Comparison of ENCODE assay signal across 8 mouse cellular contexts in genomic region chr10:16440932-16441640, GRCm38 (mm10).
DNase-seq lines count a peak whose midpoint lies in the region; ATAC-seq and TF ChIP-seq lines count a peak whose summit lies in the region.

No protein-coding gene starts in this region.

- H3K27me3 ChIP-seq in heart, embryonic 13.5 days (replicated peaks), result no peaks in the 10 kb centered on the region
- H3K27me3 ChIP-seq in stomach, embryonic 16.5 days (ENCODE audit: control insufficient read depth, insufficient read depth, low read length), result no peaks in the 10 kb centered on the region
- no peaks in the 10 kb centered on the region for H3K27me3 ChIP-seq in stomach, postnatal 0 days (ENCODE audit: control insufficient read depth, insufficient read depth, low read length)
- no peaks in the 10 kb centered on the region for H3K27me3 ChIP-seq in hindbrain, embryonic 13.5 days

- no peak overlapping the region for H3K9ac ChIP-seq in heart, embryonic 13.5 days
- H3K9ac ChIP-seq in stomach, embryonic 16.5 days (ENCODE audit: low read length), result no peak overlapping the region
- H3K9ac ChIP-seq in stomach, postnatal 0 days (ENCODE audit: low read length), result no peak overlapping the region
- no peak overlapping the region for H3K9ac ChIP-seq in hindbrain, embryonic 13.5 days

- intact Hi-C loops in gastrocnemius, adult 2 months (cut with DNase I), result no loop called here

- H3K4me3 ChIP-seq in heart, embryonic 13.5 days, result no peak overlapping the region
- no peak overlapping the region for H3K4me3 ChIP-seq in stomach, embryonic 16.5 days (replicated peaks; ENCODE audit: low read length)
- no peak overlapping the region for H3K4me3 ChIP-seq in stomach, postnatal 0 days (ENCODE audit: low read depth, low read length)
- no peak overlapping the region for H3K4me3 ChIP-seq in hindbrain, embryonic 13.5 days
- H3K4me3 ChIP-seq in gastrocnemius, adult 2 months, result no peak overlapping the region

- DNase-seq in heart, adult 18-20 months, result no peak
- DNase-seq in stomach, postnatal 0 days (ENCODE audit: low spot score), result no peak
- DNase-seq in urinary bladder, postnatal 36 days (ENCODE audit: low spot score in 2 of 2), result no peak
- DNase-seq in testis, postnatal 10 days (ENCODE audit: low spot score), result no peak
- no peak for DNase-seq in gastrocnemius, adult 2 months

- no peaks in the 10 kb centered on the region for H3K9me3 ChIP-seq in heart, embryonic 13.5 days
- H3K9me3 ChIP-seq in stomach, embryonic 16.5 days (replicated peaks; ENCODE audit: control insufficient read depth, low read length), result no peaks in the 10 kb centered on the region
- no peaks in the 10 kb centered on the region for H3K9me3 ChIP-seq in stomach, postnatal 0 days (ENCODE audit: control insufficient read depth, low read length)
- no peaks in the 10 kb centered on the region for H3K9me3 ChIP-seq in hindbrain, embryonic 13.5 days

- TF ChIP-seq EP300 in stomach, postnatal 0 days (optimal IDR thresholded peaks at IDR 0.05), result no peak

- 29% methylated on average over 3 of the region's 3 CpGs for WGBS in heart, embryonic 13.5 days
- WGBS in stomach, embryonic 16.5 days, result 21% methylated on average over 3 of the region's 3 CpGs
- 19% methylated on average over 3 of the region's 3 CpGs for WGBS in stomach, postnatal 0 days
- 17% methylated on average over 3 of the region's 3 CpGs for WGBS in hindbrain, embryonic 13.5 days

- peaks cover 9% of the 10 kb centered on the region for H3K4me1 ChIP-seq in heart, embryonic 13.5 days
- H3K4me1 ChIP-seq in stomach, embryonic 16.5 days (ENCODE audit: control insufficient read depth, insufficient read depth, low read length), result peaks cover 6% of the 10 kb centered on the region; the same call in 1 of the 2 replicates
- H3K4me1 ChIP-seq in stomach, postnatal 0 days (replicated peaks; ENCODE audit: control insufficient read depth, insufficient read depth), result no peaks in the 10 kb centered on the region
- peaks cover 9% of the 10 kb centered on the region for H3K4me1 ChIP-seq in hindbrain, embryonic 13.5 days (replicated peaks)

- no peak for ATAC-seq in heart, embryonic 13.5 days (ENCODE audit: extremely low read depth, insufficient number of reproducible peaks, low FRiP score, low TSS enrichment)
- ATAC-seq in stomach, embryonic 16.5 days (ENCODE audit: insufficient read depth, low FRiP score), result peak; percentile 47
- no peak for ATAC-seq in stomach, postnatal 0 days (ENCODE audit: low FRiP score, low TSS enrichment)
- peak; percentile 83 for ATAC-seq in hindbrain, embryonic 13.5 days (ENCODE audit: low FRiP score)

- H3K4me2 ChIP-seq in heart, embryonic 13.5 days, result no peak overlapping the region
- H3K4me2 ChIP-seq in stomach, embryonic 16.5 days (ENCODE audit: low read depth, low read length), result no peak overlapping the region
- H3K4me2 ChIP-seq in stomach, postnatal 0 days (replicated peaks; ENCODE audit: low read depth), result no peak overlapping the region
- no peak overlapping the region for H3K4me2 ChIP-seq in hindbrain, embryonic 13.5 days

- TF ChIP-seq CTCF in stomach, postnatal 0 days (IDR thresholded peaks at IDR 0.05; ENCODE audit: low read depth), result no peak
- TF ChIP-seq CTCF in gastrocnemius, adult 2 months (IDR thresholded peaks at IDR 0.05), result no peak

- no peaks in the 10 kb centered on the region for H3K36me3 ChIP-seq in heart, embryonic 13.5 days
- H3K36me3 ChIP-seq in stomach, embryonic 16.5 days (ENCODE audit: control insufficient read depth, insufficient read depth, low read length), result no peaks in the 10 kb centered on the region
- no peaks in the 10 kb centered on the region for H3K36me3 ChIP-seq in stomach, postnatal 0 days (ENCODE audit: control insufficient read depth, insufficient read depth, low read length)
- H3K36me3 ChIP-seq in hindbrain, embryonic 13.5 days, result no peaks in the 10 kb centered on the region

- peak overlapping the region; percentile 58 for H3K27ac ChIP-seq in heart, embryonic 13.5 days (replicated peaks)
- H3K27ac ChIP-seq in stomach, embryonic 16.5 days (ENCODE audit: low read length), result peak overlapping the region; percentile 18; the same call in 1 of the 2 replicates
- no peak overlapping the region for H3K27ac ChIP-seq in stomach, postnatal 0 days (replicated peaks)
- H3K27ac ChIP-seq in hindbrain, embryonic 13.5 days, result peak overlapping the region; percentile 41; the same call in 1 of the 2 replicates
- no peak overlapping the region for H3K27ac ChIP-seq in gastrocnemius, adult 2 months

Comparison
In these comparisons a context has a peak if more than half of its experiments do, and no peak if none do; other contexts are left out.
1. ATAC-seq: peak in stomach, embryonic 16.5 days (single experiment) and hindbrain, embryonic 13.5 days (single experiment); none in heart, embryonic 13.5 days (single experiment) and stomach, postnatal 0 days (single experiment).
2. H3K27ac ChIP-seq: peak in heart, embryonic 13.5 days (single experiment), stomach, embryonic 16.5 days (single experiment) and hindbrain, embryonic 13.5 days (single experiment); none in stomach, postnatal 0 days (single experiment) and gastrocnemius, adult 2 months (single experiment).